Mouse (Mus musculus) limb, embryonic 11.5 days (tissue): ENCODE results near the gene Dixdc1. TPM values are rescaled to one million over a fixed set of nuclear protein-coding genes. Genes with fewer than 3 reads are reported as not detected.

Source experiments
- ATAC-seq: fragments of 200-750 bp; cut with Nextera tagmentation; 2 replicates; pipeline ENCODE4 v1.8.0; 2017; ENCODE audit warnings: low read depth; ENCODE audit not compliant: insufficient number of reproducible peaks, low FRiP score, low TSS enrichment
- DNase-seq: peaks from one replicate; pipeline ENCODE4 v3.0.0-alpha.2; 2015; ENCODE audit warnings: low spot score
- H3K27ac ChIP-seq: fragments of 300-500 bp; sonication (generic); replicated peaks from 2 replicates; pipeline ENCODE4 v1.5.1; 2014; ENCODE audit warnings: low read depth, mild to moderate bottlenecking, low read length
- H3K27me3 ChIP-seq: fragments of 300-500 bp; sonication (generic); 2 replicates; pipeline ENCODE4 v1.6.1; 2014; ENCODE audit warnings: mild to moderate bottlenecking, low read length, mixed read lengths; ENCODE audit not compliant: control insufficient read depth, insufficient read depth
- H3K36me3 ChIP-seq: fragments of 300-500 bp; sonication (generic); 2 replicates; pipeline ENCODE4 v1.6.1; 2014; ENCODE audit warnings: mild to moderate bottlenecking, low read length, moderate library complexity, mixed read lengths; ENCODE audit not compliant: control insufficient read depth, insufficient read depth
- H3K4me1 ChIP-seq: fragments of 300-500 bp; sonication (generic); 2 replicates; pipeline ENCODE4 v1.6.1; 2014; ENCODE audit warnings: low read length, mixed read lengths; ENCODE audit not compliant: control insufficient read depth, insufficient read depth
- H3K4me2 ChIP-seq: fragments of 300-500 bp; sonication (generic); 2 replicates; pipeline ENCODE4 v1.6.1; 2014; ENCODE audit warnings: low read depth, mild to moderate bottlenecking, moderate library complexity; ENCODE audit not compliant: severe bottlenecking
- H3K4me3 ChIP-seq: fragments of 300-500 bp; sonication (generic); 2 replicates; pipeline ENCODE4 v1.5.1; 2014; ENCODE audit warnings: low read depth, low read length
- H3K9ac ChIP-seq: fragments of 300-500 bp; sonication (generic); 2 replicates; pipeline ENCODE4 v1.6.1; 2014; ENCODE audit warnings: mild to moderate bottlenecking, low read length
- H3K9me3 ChIP-seq: fragments of 300-500 bp; sonication (generic); 2 replicates; pipeline ENCODE4 v1.6.1; 2016; ENCODE audit warnings: low read length; ENCODE audit not compliant: control insufficient read depth
- WGBS: fragments of 180-500 bp; shearing (Covaris S2); extraction: QIAGEN DNeasy Blood & Tissue Kit; methylation state at CpG from one replicate; pipeline ENCODE4 v1.1.7; 2014; 5-methylcytosine and 5-hydroxymethylcytosine counted together
- polyA plus RNA-seq: library from polyadenylated mRNA; unstranded; fragments of >200 nt; fragmentation: Nextera tagmentation; extraction: Ambion mirVana; gene quantifications from 2 replicates; pipeline ENCODE4 v1.2.1, GENCODE M21; 2014

The Dixdc1 gene
- polyA plus RNA-seq = 27.6 and 30.6 TPM in 2 replicates

- no peaks in the 10 kb centered on the region for H3K27me3 ChIP-seq
- DNase-seq = peak; percentile 95
Measured at GRCm38 (mm10) chr9:50738914-50739870, at the start of gene Dixdc1. Gene Dixdc1 (minus strand): TSS chr9:50739517.

GRCm38 (mm10) chr9:50782155-50782554 lies 42.8 kb upstream of the Dixdc1 start:
- H3K9ac ChIP-seq = no peak overlapping the region
- no peak for ATAC-seq
- H3K27ac ChIP-seq = no peak overlapping the region
- H3K9me3 ChIP-seq = no peaks in the 10 kb centered on the region
- WGBS = 84% methylated on average over 2 of the region's 2 CpGs
- no peaks in the 10 kb centered on the region for H3K27me3 ChIP-seq
- H3K4me2 ChIP-seq = no peak overlapping the region
- no peak overlapping the region for H3K4me3 ChIP-seq
- H3K36me3 ChIP-seq = peaks cover 17% of the 10 kb centered on the region
- peak; percentile 59 for DNase-seq
- no peaks in the 10 kb centered on the region for H3K4me1 ChIP-seq

More at GRCm38 (mm10) chr9:50738914-50739870, at the start of gene Dixdc1:
- no peak within 1 kb of the TSS for H3K9ac ChIP-seq
- no peak within 1 kb of the TSS for H3K27ac ChIP-seq
- H3K36me3 ChIP-seq = no peaks in the 10 kb centered on the region
- ATAC-seq = peak; percentile 96
- peak within 1 kb of the TSS; percentile 47 for H3K4me2 ChIP-seq
- WGBS = 12% methylated on average over 36 of the region's 36 CpGs
- H3K4me1 ChIP-seq = peaks cover 5% of the 10 kb centered on the region; the same call in 1 of the 2 replicates
- H3K9me3 ChIP-seq = no peaks in the 10 kb centered on the region
- H3K4me3 ChIP-seq = peak within 1 kb of the TSS; percentile 22

- DNase-seq = no peak
- peaks cover 7% of the 10 kb centered on the region; the same call in 1 of the 2 replicates for H3K4me1 ChIP-seq
- H3K27me3 ChIP-seq = no peaks in the 10 kb centered on the region
- ATAC-seq = no peak
- H3K9me3 ChIP-seq = no peaks in the 10 kb centered on the region
- peak overlapping the region; percentile 87 for H3K4me3 ChIP-seq
- H3K9ac ChIP-seq = no peak overlapping the region; the same call in 1 of the 2 replicates
- peaks cover 2% of the 10 kb centered on the region; the same call in 1 of the 2 replicates for H3K36me3 ChIP-seq
- WGBS = 58% methylated on average over 11 of the region's 11 CpGs
- H3K4me2 ChIP-seq = peak overlapping the region; percentile 69
- no peak overlapping the region for H3K27ac ChIP-seq
Measured at GRCm38 (mm10) chr9:50776162-50776760, 36.9 kb upstream of the Dixdc1 start.

GRCm38 (mm10) chr9:50775662-50776126 lies 36.4 kb upstream of the Dixdc1 start:
- H3K36me3 ChIP-seq = peaks cover 2% of the 10 kb centered on the region; the same call in 1 of the 2 replicates

DNA sequence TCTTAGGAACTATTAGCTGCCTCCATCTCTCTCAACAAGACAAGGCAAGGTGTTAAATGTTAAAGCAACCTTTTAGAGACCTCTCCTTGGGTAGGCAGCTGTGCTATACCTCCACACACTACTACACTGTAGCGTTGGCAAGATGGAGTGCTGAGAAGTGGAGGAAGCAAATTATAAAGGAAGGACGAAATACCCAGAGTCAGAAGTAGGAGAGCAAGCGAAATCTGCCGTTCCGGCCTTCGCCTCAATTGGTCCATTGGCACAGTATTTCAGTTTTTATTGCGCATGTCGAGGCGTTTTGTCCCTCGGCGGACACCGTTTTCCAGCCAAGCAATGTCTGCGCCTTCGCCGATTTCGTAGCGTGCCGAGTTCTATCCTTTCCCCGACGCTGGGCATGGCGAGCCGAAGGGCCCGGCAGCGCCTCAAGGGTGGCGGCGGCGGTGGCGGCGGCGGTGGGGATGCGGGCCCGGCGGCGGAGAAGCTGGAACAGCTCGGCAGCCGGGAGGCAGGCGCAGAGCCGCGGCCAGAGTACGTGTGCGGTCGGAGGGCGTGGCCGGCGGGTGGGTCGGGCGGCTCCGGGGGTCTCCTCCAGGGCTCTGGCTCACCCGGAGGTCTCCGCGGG lies 35.8 kb upstream of the Dixdc1 start, which contains the start of the genes Alg9 and 1110032A03Rik:
Gene Alg9 (plus strand): TSS at position 29 of the 622 bp plus-strand sequence.
Gene 1110032A03Rik (minus strand): TSS at position 530 of the 622 bp plus-strand sequence.
- Histone ChIP-seq H3K9ac (peak within 1 kb of the TSS; percentile 89), H3K36me3 (peaks cover 2% of the 10 kb centered on the region; the same call in 1 of the 2 replicates), H3K27ac (peak within 1 kb of the TSS; percentile 65), H3K27me3 (no peaks in the 10 kb centered on the region), H3K4me3 (peak within 1 kb of the TSS; percentile 87), H3K4me1 (peaks cover 7% of the 10 kb centered on the region; the same call in 1 of the 2 replicates), H3K4me2 (peak within 1 kb of the TSS; percentile 69), H3K9me3 (no peaks in the 10 kb centered on the region)
- peak; percentile 95 for DNase-seq
- peak; percentile 85 for ATAC-seq
- under 1% methylated on average over 41 of the region's 51 CpGs for WGBS

More at GRCm38 (mm10) chr9:50775662-50776126, 36.4 kb upstream of the Dixdc1 start:
- Histone ChIP-seq H3K9ac (peak overlapping the region; percentile 89), H3K27me3 (no peaks in the 10 kb centered on the region), H3K9me3 (no peaks in the 10 kb centered on the region), H3K4me2 (peak overlapping the region; percentile 69), H3K4me1 (peaks cover 7% of the 10 kb centered on the region; the same call in 1 of the 2 replicates), H3K27ac (peak overlapping the region; percentile 65), H3K4me3 (peak overlapping the region; percentile 87)
- ATAC-seq (peak; percentile 13), DNase-seq (no peak)
- under 1% methylated on average over 25 of the region's 30 CpGs for WGBS

DNA sequence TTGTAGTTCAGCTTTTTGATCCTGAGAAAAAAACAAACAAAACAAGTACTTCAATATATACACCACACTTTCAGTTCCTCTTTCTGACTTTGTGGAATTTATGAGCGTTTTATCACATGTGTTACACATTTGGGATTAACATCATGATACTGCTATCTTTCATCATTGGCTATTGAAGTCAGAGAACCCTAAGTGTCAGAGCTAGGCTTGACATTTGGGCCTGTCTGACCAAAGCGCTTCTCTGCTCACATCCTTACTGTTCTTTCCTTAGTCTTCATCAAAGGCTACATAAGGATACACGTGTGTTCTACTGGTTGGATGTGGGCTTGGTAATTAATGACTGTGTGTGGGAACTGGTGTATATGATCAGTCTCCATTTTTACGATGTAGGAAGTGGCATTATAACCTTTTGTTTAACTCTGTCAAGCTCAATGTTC lies 34.7 kb upstream of the Dixdc1 start:
- H3K27ac ChIP-seq = no peak overlapping the region
- 76% methylated on average over 4 of the region's 4 CpGs for WGBS
- H3K9ac ChIP-seq = no peak overlapping the region
- DNase-seq (no peak), ATAC-seq (no peak)
- H3K27me3 ChIP-seq = no peaks in the 10 kb centered on the region
- no peak overlapping the region for H3K4me3 ChIP-seq
- no peak overlapping the region for H3K4me2 ChIP-seq
- H3K36me3 ChIP-seq = no peaks in the 10 kb centered on the region
- H3K9me3 ChIP-seq = no peaks in the 10 kb centered on the region
- H3K4me1 ChIP-seq = peaks cover 7% of the 10 kb centered on the region; the same call in 1 of the 2 replicates

DNA sequence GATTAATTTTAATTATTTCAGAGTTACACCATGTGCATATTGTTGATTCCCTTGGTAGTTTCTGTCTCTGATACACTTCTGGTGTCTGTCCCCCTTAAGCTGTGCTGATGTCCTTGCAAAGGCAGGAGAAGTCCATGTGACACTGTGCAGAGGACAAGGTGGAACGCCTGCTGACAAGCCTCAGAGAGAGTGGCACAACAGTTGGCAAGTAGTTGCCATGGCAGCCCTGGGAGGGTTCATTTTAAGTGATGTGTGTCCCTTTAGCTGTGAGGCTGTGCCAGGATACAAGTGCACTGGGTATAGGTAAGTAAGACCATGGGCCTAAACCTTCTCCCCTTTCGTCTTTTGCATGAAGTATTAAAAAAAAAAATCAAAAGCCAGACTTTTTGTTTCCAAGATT lies 30.7 kb upstream of the Dixdc1 start:
- 67% methylated on average over 2 of the region's 2 CpGs for WGBS
- H3K4me2 ChIP-seq = no peak overlapping the region
- ATAC-seq = no peak

More for the DNA sequence above, 30.7 kb upstream of the Dixdc1 start:
- Histone ChIP-seq H3K9me3 (no peaks in the 10 kb centered on the region), H3K27ac (no peak overlapping the region), H3K4me3 (no peak overlapping the region), H3K9ac (no peak overlapping the region), H3K27me3 (no peaks in the 10 kb centered on the region), H3K4me1 (0 out of 2 replicates have a peak, but pooled peaks cover 4% of the 10 kb centered on the region), H3K36me3 (no peaks in the 10 kb centered on the region)
- DNase-seq = no peak
